Mouse (Mus musculus) brain, embryonic 14.5 days (tissue): ENCODE measurements around the gene 6330409D20Rik. TPM values are rescaled to one million over a fixed set of nuclear protein-coding genes. Genes with fewer than 3 reads are reported as not detected.

Experiments
- DNase-seq: peaks from one replicate; pipeline ENCODE4 v3.0.0-alpha.2; 2011; ENCODE audit warnings: low read depth
- CTCF ChIP-seq: fragments of 200-500 bp; IDR thresholded peaks from 2 replicates; pipeline ENCODE4 v1.5.1; 2012; ENCODE audit warnings: inconsistent platforms, mild to moderate bottlenecking, moderate library complexity, borderline replicate concordance; ENCODE audit not compliant: insufficient read depth, insufficient read length; ENCODE audit errors: extremely low read depth
- POLR2A ChIP-seq: fragments of 200-500 bp; IDR thresholded peaks from 2 replicates; pipeline ENCODE4 v1.6.1; 2012; ENCODE audit warnings: mild to moderate bottlenecking, inconsistent platforms, borderline replicate concordance; ENCODE audit not compliant: poor library complexity, insufficient read depth, insufficient read length, severe bottlenecking; ENCODE audit errors: extremely low read depth
- polyA plus RNA-seq: library from polyadenylated mRNA; depleted of rRNA; stranded (reverse); fragments of >200 nt; gene quantifications from 2 replicates; pipeline ENCODE4 v1.2.3, GENCODE M21; 2012

6330409D20Rik gene
- polyA plus RNA-seq, 1 experiment: 4.4 TPM

- peak; percentile 80 for DNase-seq
- peak; percentile 88 for TF ChIP-seq CTCF
- TF ChIP-seq POLR2A: no peak
Measured at GRCm38 (mm10) chr2:32708643-32709042, 32.2 kb downstream of the 6330409D20Rik start.

GRCm38 (mm10) chr2:32706971-32707370 lies 33.8 kb downstream of the 6330409D20Rik start:
- DNase-seq: no peak
- TF ChIP-seq POLR2A (no peak), CTCF (no peak)

GRCm38 (mm10) chr2:32705018-32705417 lies 35.8 kb downstream of the 6330409D20Rik start:
- TF ChIP-seq POLR2A (no peak), CTCF (no peak)
- DNase-seq: no peak

GRCm38 (mm10) chr2:32704021-32704421 lies 36.8 kb downstream of the 6330409D20Rik start, which contains the start of gene Fpgs:
Gene Fpgs, minus strand, starts transcription at chr2:32704145.
- TF ChIP-seq POLR2A: no peak
- no peak for TF ChIP-seq CTCF
- no peak for DNase-seq

GRCm38 (mm10) chr2:32703046-32703445 lies 37.8 kb downstream of the 6330409D20Rik start:
- no peak for TF ChIP-seq POLR2A
- no peak for TF ChIP-seq CTCF
- no peak for DNase-seq

- no peak for TF ChIP-seq CTCF
- TF ChIP-seq POLR2A: no peak
- no peak for DNase-seq
Measured at GRCm38 (mm10) chr2:32700966-32701743, 39.7 kb downstream of the 6330409D20Rik start.

- DNase-seq: no peak
- TF ChIP-seq POLR2A: no peak
- TF ChIP-seq CTCF: no peak
Measured at GRCm38 (mm10) chr2:32699680-32700079, 41.1 kb downstream of the 6330409D20Rik start.

- no peak for TF ChIP-seq POLR2A
- no peak for TF ChIP-seq CTCF
- no peak for DNase-seq
Measured at GRCm38 (mm10) chr2:32694691-32695090, 46.1 kb downstream of the 6330409D20Rik start.

- DNase-seq: peak; percentile 99
- peak; percentile 92 for TF ChIP-seq CTCF
- TF ChIP-seq POLR2A: peak; percentile 79
Measured at GRCm38 (mm10) chr2:32693823-32694411, 46.9 kb downstream of the 6330409D20Rik start.

GRCm38 (mm10) chr2:32693282-32693681 lies 47.5 kb downstream of the 6330409D20Rik start:
- DNase-seq: peak; percentile 6
- TF ChIP-seq POLR2A (no peak), CTCF (no peak)

- no peak for DNase-seq
- TF ChIP-seq CTCF (no peak), POLR2A (no peak)
Measured at GRCm38 (mm10) chr2:32692496-32692895, 48.3 kb downstream of the 6330409D20Rik start.

GRCm38 (mm10) chr2:32691041-32691440 lies 49.8 kb downstream of the 6330409D20Rik start:
- no peak for TF ChIP-seq POLR2A
- TF ChIP-seq CTCF: no peak
- DNase-seq: no peak

- no peak for TF ChIP-seq POLR2A
- TF ChIP-seq CTCF: peak; percentile 100
- peak; percentile 92 for DNase-seq
Measured at GRCm38 (mm10) chr2:32689420-32689819, 51.4 kb downstream of the 6330409D20Rik start.
